In the genomic region with DNA sequence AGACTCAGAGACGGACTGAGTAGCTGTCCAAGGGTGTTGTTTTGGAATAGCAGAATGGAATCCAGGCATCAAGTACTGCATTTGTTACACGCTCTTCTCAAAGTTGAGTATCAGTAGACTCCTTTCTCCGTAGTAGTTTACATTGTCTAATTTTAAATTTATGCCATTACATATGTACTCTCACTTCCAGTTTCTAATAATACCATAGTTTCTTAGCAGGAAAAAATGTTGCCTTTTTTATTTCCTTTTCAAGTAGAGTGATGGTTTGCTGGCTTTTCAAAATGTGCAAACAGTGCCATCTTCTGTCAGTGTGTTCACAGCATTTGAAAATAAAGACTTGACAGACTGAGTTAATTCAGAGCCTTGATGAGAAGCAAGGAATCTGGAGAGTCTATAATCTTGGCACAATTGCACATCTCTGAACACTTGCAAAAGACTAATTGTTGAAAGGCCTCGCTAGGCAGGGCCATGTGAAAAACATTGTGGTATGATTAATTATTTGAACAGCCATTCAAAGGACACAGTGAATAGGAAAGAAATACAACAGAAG, we compare ENCODE assay signal across 10 mouse cellular contexts.
A peak's percentile ranks its signal among the peaks of the same experiment; 100 is the strongest.
DNase-seq lines count a peak whose midpoint lies in the region; TF ChIP-seq lines count a peak whose summit lies in the region.
"Had no signal": no experiment of that assay in that cellular context is flagged by ENCODE, and none has a peak within 500 bp of the region (broad histone marks: within the 10 kb centered on the region; RNA-seq: fewer than 3 reads in every experiment).

No protein-coding gene starts in this region.

- no peaks in the 10 kb centered on the region for H3K4me1 ChIP-seq in thymus, adult 2 months (replicated peaks; ENCODE audit: control insufficient read depth, insufficient read depth, low read length)
- H3K4me1 ChIP-seq in heart, embryonic 10.5 days: no peaks in the 10 kb centered on the region
- H3K4me1 ChIP-seq: limb, embryonic 13.5 days had no signal

- TF ChIP-seq CTCF in thymus, adult 2 months (IDR thresholded peaks at IDR 0.05; ENCODE audit: borderline replicate concordance, control insufficient read depth, extremely low read depth, insufficient read depth, low read length, poor library complexity): no peak

- TF ChIP-seq POLR2A in thymus, adult 2 months (IDR thresholded peaks at IDR 0.05; ENCODE audit: control insufficient read depth, extremely low read depth, insufficient read depth, low read length, poor library complexity): no peak

- no peaks in the 10 kb centered on the region for H3K9me3 ChIP-seq in heart, embryonic 10.5 days
- H3K9me3 ChIP-seq: limb, embryonic 13.5 days had no signal

- WGBS in thymus, adult 2 months: 55% methylated on average over 4 of the region's 4 CpGs
- WGBS in heart, embryonic 10.5 days: 77% methylated on average over 4 of the region's 4 CpGs

- no peak overlapping the region for H3K27ac ChIP-seq in thymus, adult 2 months (ENCODE audit: control insufficient read depth, insufficient read depth, low read length)
- H3K27ac ChIP-seq in heart, embryonic 10.5 days: no peak overlapping the region
- H3K27ac ChIP-seq: limb, embryonic 13.5 days had no signal

- no peaks in the 10 kb centered on the region for H3K27me3 ChIP-seq in thymus, adult 2 months (ENCODE audit: control insufficient read depth, insufficient read depth, low read length)
- H3K27me3 ChIP-seq in heart, embryonic 10.5 days (ENCODE audit: insufficient read depth, poor library complexity, severe bottlenecking): no peaks in the 10 kb centered on the region
- H3K27me3 ChIP-seq: limb, embryonic 13.5 days had no signal

- H3K4me3 ChIP-seq in thymus, adult 2 months (ENCODE audit: control insufficient read depth, insufficient read depth, low read length): no peak overlapping the region
- H3K4me3 ChIP-seq in heart, embryonic 10.5 days: no peak overlapping the region
- H3K4me3 ChIP-seq: limb, embryonic 13.5 days had no signal

- no peaks in the 10 kb centered on the region for H3K36me3 ChIP-seq in thymus, adult 2 months (ENCODE audit: control insufficient read depth, insufficient read depth, low read length)
- no peaks in the 10 kb centered on the region for H3K36me3 ChIP-seq in heart, embryonic 10.5 days
- H3K36me3 ChIP-seq: limb, embryonic 13.5 days had no signal

- DNase-seq in cerebellum, adult 18-20 months: peak; percentile 4 to 6
- no peak for DNase-seq in cerebellum, adult 11 months
- peak; percentile 46 for DNase-seq in right cerebral cortex, adult 18-20 months
- no peak for DNase-seq in right cerebral cortex, postnatal 14 days
- peak; percentile 15 for DNase-seq in left cerebral cortex, adult 11 months (ENCODE audit: low spot score)
- DNase-seq in T-cell, adult 2 months (ENCODE audit: low spot score): no peak
- DNase-seq in thymus, adult 2 months: no peak
- no peak for DNase-seq in heart, embryonic 10.5 days (ENCODE audit: low spot score)
- DNase-seq: adrenal gland, adult 8-10 months had no signal

Comparison
In these comparisons a context has a peak if more than half of its experiments do, and no peak if none do; other contexts are left out.
1. DNase-seq: peak in cerebellum, adult 18-20 months (2 of 2), right cerebral cortex, adult 18-20 months (single experiment) and left cerebral cortex, adult 11 months (single experiment); none in cerebellum, adult 11 months (single experiment), right cerebral cortex, postnatal 14 days (single experiment), T-cell, adult 2 months (single experiment), thymus, adult 2 months (single experiment) and heart, embryonic 10.5 days (single experiment).